Comparison of ENCODE assay signal across 7 mouse cellular contexts in genomic region chr11:78261380-78262352, GRCm38 (mm10). TPM values are rescaled to one million over a fixed set of nuclear protein-coding genes. Genes with fewer than 3 reads are reported as not detected.
DNase-seq lines count a peak whose midpoint lies in the region; ATAC-seq lines count a peak whose summit lies in the region.

Gene 2610507B11Rik (plus strand): TSS chr11:78261752.

- no peaks in the 10 kb centered on the region for H3K27me3 ChIP-seq in intestine, embryonic 16.5 days (replicated peaks; ENCODE audit: control insufficient read depth, insufficient read depth, low read length)
- H3K27me3 ChIP-seq in midbrain, embryonic 11.5 days (ENCODE audit: control insufficient read depth, insufficient read depth, low read length): peaks cover 6% of the 10 kb centered on the region; the same call in 1 of the 2 replicates

- peak within 1 kb of the TSS; percentile 84 for H3K27ac ChIP-seq in intestine, embryonic 16.5 days (ENCODE audit: low read length)
- H3K27ac ChIP-seq in midbrain, embryonic 11.5 days (ENCODE audit: low read depth, low read length): peak within 1 kb of the TSS; percentile 65

- peak within 1 kb of the TSS; percentile 91 for H3K9ac ChIP-seq in intestine, embryonic 16.5 days (ENCODE audit: low read depth, low read length)
- peak within 1 kb of the TSS; percentile 84 for H3K9ac ChIP-seq in midbrain, embryonic 11.5 days (ENCODE audit: low read length)

- peak within 1 kb of the TSS; percentile 67 for H3K4me2 ChIP-seq in intestine, embryonic 16.5 days (ENCODE audit: low read depth, low read length)
- peak within 1 kb of the TSS; percentile 69 for H3K4me2 ChIP-seq in midbrain, embryonic 11.5 days

- WGBS in intestine, embryonic 16.5 days: under 1% methylated on average over 93 of the region's 115 CpGs
- under 1% methylated on average over 99 of the region's 115 CpGs for WGBS in midbrain, embryonic 11.5 days

- H3K36me3 ChIP-seq in intestine, embryonic 16.5 days (ENCODE audit: control insufficient read depth, insufficient read depth, low read length): peaks cover 8% of the 10 kb centered on the region; the same call in 1 of the 2 replicates
- H3K36me3 ChIP-seq in midbrain, embryonic 11.5 days (ENCODE audit: control insufficient read depth, insufficient read depth, low read length): peaks cover 7% of the 10 kb centered on the region

- H3K9me3 ChIP-seq in intestine, embryonic 16.5 days (ENCODE audit: control insufficient read depth, low read length): no peaks in the 10 kb centered on the region
- H3K9me3 ChIP-seq in midbrain, embryonic 11.5 days (ENCODE audit: control insufficient read depth, low read length): no peaks in the 10 kb centered on the region

- peak; percentile 96 for DNase-seq in adrenal gland, adult 2 months
- DNase-seq in embryo, embryonic 11.5 days (ENCODE audit: low read depth, low spot score): peak; percentile 95
- DNase-seq in gastrocnemius, postnatal 4 days (ENCODE audit: low spot score in 2 of 2): peak; percentile 87 to 96
- DNase-seq in left cerebral cortex, postnatal 36 days (ENCODE audit: low spot score in 2 of 2): peak; percentile 88 to 91
- peak; percentile 99 for DNase-seq in midbrain, embryonic 11.5 days (ENCODE audit: low spot score, missing footprints)
- DNase-seq in skeletal muscle tissue, adult 2 months (ENCODE audit: low read depth, low spot score): peak; percentile 94

- peak; percentile 97 for ATAC-seq in intestine, embryonic 16.5 days
- ATAC-seq in midbrain, embryonic 11.5 days (ENCODE audit: low FRiP score): peak; percentile 98

- H3K4me1 ChIP-seq in intestine, embryonic 16.5 days (ENCODE audit: control insufficient read depth, insufficient read depth, low read length): peaks cover 5% of the 10 kb centered on the region; the same call in 1 of the 2 replicates
- peaks cover 7% of the 10 kb centered on the region for H3K4me1 ChIP-seq in midbrain, embryonic 11.5 days (ENCODE audit: control insufficient read depth, insufficient read depth, low read length)

- H3K4me3 ChIP-seq in intestine, embryonic 16.5 days (ENCODE audit: low read length): peak within 1 kb of the TSS; percentile 89
- H3K4me3 ChIP-seq in midbrain, embryonic 11.5 days (ENCODE audit: low read depth, low read length): peak within 1 kb of the TSS; percentile 84

- intact Hi-C loops in left cerebral cortex, postnatal 36 days (cut with DNase I): loop anchor here (5.0 kb wide), 1 partner anchor 66 kb away; the partner anchor contains the start of gene Pigs

RNA-seq across cellular contexts. Expression of gene 2610507B11Rik, which starts in this region (rescaled TPM):
- 100 to 1,000 TPM; 165 to 168 TPM for total RNA-seq in adrenal gland, adult 2 months (2021)
- polyA plus RNA-seq in adrenal gland, adult 2 months (2012; rRNA removed): 80.0 and 91.9 TPM in 2 replicates
- total RNA-seq in gastrocnemius, postnatal 4 days (2021): 100 to 1,000 TPM; 104 to 108 TPM
- 50.6 and 56.9 TPM in 2 replicates for polyA plus RNA-seq in intestine, embryonic 16.5 days (2015; fragmentation: Nextera tagmentation; extraction: Ambion mirVana)
- 100 to 1,000 TPM; 177 TPM for total RNA-seq in left cerebral cortex, postnatal 36 days (2021)
- 61.2 and 70.4 TPM in 2 replicates for polyA plus RNA-seq in midbrain, embryonic 11.5 days (2014; fragmentation: Nextera tagmentation; extraction: Ambion mirVana)

Comparison
In these comparisons a context has a peak if more than half of its experiments do, and no peak if none do; other contexts are left out.
1. Peak in every context shown above with its lines: DNase-seq, ATAC-seq, H3K4me3 ChIP-seq and H3K27ac ChIP-seq.